Mouse (Mus musculus) spleen, postnatal 4 days (tissue): ENCODE measurements around the gene Mcm3ap.

Source experiments
- DNase-seq, 2 experiments: peaks; one replicate each; pipeline ENCODE4 v3.0.0; 2022; ENCODE audit warnings: low spot score in 2 of 2

Gene Mcm3ap

DNA sequence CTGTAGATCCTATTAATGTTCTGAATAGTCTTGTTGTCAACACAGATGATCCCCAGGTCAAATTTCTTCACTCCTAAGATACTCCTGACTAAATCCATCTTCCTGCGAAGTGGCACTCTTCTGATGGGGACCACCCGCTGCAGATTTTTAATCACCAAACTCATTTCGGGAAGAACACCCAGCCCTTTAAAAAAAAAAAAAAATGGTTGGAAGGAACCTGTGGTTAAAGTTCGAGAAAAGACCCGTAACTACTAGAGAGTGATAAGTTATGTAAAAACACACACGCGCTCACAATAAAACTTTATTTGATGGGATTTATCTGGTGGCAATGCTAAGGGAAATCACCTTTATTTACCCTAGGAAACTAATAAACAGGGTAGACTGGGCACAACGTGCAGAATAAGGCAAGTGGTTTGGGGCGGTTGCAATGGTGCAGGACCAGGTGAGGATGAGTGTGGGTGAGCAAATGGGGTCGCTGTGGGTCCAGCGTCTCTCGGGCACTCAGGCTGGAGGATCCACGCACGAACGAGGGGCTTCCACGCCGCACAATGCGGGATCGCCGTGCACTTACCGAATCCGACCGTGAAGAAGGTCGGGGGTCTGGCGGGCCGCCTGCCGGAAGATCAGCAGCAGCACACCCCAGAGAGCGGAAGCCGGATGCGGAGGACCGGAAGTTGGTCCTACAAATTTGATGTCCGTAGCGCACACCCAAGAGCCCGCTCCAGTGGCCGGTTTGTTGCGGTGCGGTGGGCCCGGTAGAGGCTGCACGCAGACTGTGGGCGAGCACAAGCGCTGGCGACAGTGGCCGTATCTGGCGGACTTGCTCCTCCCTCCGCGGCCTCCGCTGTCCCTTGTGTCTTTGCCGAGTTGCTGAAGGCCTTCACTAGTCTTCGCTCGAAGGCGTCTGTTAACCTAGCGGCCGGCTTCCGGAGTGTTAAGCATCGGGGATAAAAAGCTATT lies at the start of gene Mcm3ap, which contains the start of gene Ybey:
Gene Mcm3ap, plus strand, starts transcription at position 725 of the 960 bp plus-strand sequence.
Gene Ybey, minus strand, starts transcription at position 912 of the 960 bp plus-strand sequence.
- peak; percentile 84 to 93 for DNase-seq

DNA sequence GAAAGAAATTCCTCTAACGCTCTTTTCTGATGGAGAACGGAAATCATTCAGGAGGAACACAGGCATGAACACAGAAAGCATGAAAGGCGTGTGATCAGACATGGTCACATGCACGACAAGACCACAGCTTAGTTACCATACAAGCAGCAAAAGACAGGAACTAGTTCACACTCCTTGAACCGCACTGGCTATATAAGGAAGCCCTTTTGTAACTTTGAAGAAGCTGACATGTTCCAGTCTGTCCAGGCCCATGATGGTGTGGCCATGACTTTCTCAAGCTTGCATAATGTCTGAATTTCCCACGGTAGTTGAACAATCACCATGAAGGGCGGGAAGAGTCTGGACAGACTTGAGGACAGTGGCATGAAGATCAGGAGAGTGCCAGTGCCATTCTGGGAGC lies 43.1 kb upstream of the Mcm3ap start:
- DNase-seq = no peak

DNA sequence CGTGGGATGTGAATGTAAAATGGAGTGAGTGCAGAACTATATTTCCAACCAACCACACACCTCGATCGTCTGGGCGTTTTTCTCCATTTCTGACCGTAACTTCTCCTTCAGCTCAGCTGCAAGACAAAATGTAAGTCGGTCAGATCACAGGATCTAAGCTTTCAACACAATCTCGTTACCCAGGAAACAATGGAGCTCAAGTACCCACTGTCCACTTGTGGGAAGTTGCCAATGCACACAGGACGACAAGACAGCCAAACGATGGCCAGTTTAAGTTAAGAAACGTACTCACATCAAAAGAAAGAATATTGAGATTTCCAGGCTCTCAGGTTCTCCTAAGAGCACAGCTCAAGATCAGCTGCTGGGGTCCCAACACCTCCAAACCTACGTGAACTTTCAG lies 34.8 kb upstream of the Mcm3ap start:
- DNase-seq = no peak

DNA sequence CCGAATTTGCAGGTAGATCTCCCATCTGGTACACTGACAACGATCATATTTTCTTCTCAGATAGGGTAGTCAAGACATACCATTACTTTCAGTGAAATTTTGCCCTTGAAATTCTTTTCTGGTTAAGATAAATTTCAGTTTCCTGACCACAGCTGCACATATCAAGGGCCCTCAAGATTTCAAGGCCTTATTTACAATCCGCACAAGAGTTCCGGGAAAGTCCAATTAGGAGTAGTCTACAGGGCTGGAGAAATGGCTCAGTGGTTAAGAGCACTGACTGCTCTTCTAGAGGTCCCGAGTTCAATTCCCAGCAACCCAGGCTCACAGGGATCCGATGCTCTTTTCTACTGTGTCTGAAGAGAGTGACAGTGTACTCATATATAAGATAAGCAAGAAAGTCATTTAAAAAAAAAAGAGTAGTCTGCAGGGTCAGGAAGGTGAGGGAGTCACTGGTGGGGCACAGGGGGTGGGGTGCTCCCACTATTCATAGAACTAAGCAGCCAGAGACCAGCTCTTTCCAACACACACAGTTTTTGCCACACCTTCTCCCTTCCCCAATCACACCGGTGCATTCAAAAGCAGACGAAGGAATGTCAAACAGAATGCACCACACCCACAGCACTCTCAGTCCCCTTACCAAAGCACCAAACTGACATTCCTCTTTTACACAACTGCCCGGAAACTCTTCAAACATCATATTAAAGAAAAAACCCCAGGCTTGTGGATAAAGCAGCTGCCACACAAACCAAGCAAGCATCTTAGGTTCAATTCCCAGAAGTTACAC lies 29.4 kb upstream of the Mcm3ap start:
- DNase-seq = no peak

DNA sequence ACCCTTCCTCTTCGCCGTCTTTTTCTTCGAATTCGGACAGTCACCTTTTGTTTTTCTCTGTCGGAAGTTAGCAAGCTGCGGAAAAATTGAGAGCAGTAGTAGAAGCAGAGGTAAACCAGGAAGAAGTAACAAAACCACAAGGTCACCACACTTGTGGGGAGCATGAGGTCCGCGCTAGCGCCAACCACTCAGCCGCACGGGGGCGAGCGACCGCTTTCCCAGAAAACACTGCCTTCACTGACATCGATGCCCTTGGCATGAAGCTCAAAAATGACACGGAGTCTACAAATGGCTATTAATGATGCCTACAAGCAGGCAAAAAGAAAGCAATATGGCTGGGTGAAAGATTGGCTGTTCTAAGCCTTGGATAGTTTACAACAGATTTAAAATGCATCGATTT lies 28.4 kb upstream of the Mcm3ap start, which contains the start of gene AC141477.1:
Gene AC141477.1, minus strand, starts transcription at position 164 of the 400 bp plus-strand sequence.
- DNase-seq = no peak

DNA sequence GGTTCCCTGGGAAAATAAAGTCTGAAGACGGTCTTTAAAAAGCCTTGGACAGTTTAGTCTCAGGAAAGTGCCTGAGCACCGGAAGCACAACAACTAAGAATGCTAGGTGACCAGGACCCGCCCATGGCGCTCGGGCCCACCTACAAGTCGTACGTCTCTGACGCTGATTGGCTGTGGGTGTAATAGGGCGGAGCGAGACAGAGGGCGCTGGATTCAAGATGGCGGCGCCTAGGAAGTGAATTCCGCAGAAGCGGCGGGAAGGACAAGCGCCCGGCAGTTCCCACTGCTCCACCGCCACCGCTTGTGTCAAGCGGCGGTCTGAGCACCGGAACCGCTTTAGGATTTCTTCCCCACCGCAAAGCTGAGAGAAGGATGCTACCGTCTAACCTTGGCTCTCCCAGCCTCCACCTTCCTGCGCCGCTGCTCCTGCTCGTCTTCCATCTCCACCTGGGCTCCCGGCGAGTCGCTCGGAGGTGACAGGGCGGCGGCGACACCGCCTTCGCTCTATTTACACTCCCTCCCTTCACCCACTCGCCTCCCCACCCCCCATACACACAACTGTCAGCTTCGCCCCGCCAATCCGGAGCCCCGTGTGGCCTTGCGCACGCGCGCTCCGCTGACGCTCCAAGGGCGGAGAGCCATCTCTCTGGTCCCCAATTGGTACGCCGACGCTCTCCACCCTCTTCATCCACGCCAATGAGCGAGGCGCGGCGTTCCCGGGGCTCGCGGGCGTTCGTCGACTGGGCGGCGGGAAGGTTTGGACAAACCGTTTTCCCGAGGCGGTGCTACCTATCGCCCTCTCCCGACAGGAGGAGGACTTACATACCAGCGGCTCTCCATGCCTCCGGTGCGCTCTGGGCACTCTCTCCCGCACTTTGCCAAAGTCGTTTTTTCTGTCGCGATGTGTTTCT lies 26.3 kb upstream of the Mcm3ap start, which contains the start of gene Pcnt:
Gene Pcnt, minus strand, starts transcription at position 609 of the 911 bp plus-strand sequence.
- peak; percentile 96 to 97 for DNase-seq

DNA sequence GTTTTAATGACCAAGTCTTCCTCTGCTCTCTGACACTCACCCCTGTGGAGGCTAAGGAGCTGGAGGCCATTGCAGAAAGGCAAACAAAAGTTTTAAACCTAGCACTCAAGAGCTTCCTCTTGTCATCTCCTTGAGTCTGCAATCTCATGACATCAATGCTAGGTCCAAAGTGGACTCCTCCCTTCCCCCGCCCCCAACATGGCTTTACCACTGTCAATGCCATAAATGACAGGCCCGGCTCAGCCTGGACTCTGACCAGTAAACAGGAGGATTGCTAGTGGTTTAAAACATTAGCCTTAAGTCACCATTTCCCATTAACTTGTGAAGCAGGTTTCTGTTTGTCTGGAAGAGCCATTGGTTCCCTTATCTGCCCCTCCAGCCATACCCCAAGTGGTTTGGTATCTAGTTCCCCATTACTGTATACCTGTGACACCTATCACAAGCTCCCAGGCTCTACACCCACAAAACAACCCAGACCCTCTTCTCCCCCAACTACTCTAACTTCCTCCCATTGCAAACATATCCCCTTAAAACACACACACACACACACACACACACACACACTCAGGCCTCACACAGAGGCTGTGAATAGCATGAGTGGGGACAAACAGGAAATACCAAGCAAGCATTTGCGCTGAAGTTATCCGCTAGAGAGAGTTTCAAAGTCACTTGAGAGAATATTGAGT lies 22.6 kb upstream of the Mcm3ap start:
- DNase-seq = no peak

DNA sequence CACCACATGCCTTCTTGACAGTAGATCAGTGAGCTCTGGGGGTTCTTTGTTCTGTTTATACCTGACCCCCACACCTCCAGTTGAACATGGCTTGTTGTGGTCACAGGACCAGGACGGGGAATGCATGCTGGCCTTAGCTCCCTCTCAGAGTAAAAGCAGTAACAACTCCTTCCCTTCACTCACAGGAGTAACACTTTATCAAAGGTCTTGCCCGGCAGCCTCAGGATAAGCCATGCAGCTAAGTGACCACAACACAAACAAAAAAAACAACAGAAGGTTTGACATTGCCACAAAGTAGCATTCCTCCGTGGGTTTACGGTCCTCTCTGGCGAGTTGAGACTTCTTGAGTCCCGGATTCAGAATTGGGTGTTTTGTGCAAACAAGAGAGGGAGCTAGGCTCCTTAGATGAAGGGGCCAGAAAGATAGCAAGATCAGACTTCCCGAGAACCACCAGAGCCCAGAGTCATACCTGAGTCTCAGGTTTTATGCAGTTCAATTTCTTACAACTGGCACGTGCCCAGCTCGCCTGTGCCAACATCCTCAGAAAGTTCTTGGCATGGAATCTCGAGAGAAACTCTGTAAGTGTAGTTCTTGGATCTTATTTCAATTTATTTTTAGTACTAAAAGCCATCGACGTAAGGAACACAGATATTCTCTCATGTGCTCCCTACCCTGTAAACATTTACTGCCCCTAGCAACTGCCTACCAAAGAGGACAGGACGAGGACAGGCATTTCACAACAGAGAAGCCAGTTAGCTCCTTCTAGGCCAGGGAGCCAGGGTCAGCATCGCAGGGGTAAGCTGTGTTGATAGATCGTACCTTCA lies 21.1 kb upstream of the Mcm3ap start:
- DNase-seq = no peak

DNA sequence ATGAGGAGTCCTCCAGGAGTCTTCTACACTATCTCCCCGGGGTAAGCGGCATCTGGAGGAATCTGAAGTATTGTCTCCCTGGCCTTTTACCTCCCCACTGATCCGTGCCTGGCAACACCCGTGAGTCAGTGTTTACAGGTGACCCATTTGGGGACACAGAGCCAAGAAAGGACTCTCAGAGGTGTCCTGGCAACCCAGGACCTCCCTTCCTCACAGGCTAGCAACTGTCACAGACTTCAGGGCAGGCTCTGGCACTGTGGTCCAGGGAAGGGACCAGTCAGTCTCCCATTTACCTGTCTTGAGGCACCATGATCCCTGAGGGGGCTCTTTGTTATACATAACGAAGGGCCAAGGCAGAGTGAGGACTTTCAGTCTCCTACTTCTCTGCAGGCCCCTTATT lies 19.9 kb upstream of the Mcm3ap start, which contains the start of gene 2610028H24Rik:
Gene 2610028H24Rik, plus strand, starts transcription at position 231 of the 400 bp plus-strand sequence.
- DNase-seq = no peak

DNA sequence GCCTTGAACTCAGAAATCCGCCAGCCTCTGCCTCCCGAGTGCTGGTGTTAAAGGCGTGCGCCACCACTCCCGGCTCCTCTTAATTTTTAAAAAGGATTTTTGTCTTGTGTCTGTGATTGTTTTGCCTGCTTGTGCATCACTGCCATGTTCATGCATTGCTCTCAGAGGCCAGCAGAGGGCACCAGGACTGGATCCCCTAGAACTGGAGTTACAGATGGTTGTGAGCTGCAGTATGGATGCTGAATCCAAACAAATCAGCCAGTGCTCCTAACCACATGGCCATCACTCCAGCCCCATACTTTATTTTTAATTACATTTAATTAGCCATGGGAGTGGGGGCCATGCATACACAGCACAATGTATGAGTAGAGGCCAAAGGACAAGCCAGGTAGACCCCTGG lies 13.4 kb upstream of the Mcm3ap start:
- DNase-seq = peak in 1 of 2 experiments; percentile 71

DNA sequence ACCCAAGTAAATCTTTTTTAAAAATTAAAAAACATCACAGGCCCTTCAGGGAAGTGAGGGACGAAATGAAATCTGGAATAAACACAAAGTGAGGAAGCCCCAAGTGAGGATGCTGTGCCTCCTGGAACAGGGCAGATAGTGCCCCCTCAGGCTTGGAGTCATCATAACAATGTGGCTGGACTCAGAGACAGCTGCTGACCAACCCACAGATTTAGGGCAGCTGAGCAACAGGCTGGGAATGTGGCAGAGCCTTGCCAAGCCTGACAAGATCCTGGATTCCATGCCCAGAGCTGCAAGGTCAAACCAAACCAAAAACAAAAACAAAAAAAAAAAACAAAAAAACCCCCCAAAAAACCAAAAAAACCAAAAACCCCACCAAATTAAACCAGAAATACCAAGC lies 7.5 kb upstream of the Mcm3ap start:
- DNase-seq = no peak

DNA sequence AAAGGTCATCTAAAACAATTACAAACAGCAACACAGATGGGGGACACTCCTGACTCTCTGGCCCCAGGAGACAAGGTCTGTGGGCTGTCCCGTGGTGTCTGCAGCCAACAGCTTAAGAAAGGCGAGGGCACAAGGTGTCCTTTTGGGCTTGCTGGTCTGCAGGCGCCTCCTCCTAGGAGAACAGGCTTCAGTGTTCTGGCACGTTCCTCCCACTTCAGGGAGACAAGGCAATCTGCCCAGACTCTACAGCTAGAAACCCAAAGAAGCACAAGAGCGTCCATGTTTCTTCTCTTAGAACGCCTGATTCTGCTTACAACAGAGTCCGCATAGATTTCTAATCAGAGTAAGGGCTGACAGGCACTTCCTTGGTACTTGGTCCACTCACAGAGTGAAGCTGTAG lies 6.4 kb upstream of the Mcm3ap start:
- no peak for DNase-seq

DNA sequence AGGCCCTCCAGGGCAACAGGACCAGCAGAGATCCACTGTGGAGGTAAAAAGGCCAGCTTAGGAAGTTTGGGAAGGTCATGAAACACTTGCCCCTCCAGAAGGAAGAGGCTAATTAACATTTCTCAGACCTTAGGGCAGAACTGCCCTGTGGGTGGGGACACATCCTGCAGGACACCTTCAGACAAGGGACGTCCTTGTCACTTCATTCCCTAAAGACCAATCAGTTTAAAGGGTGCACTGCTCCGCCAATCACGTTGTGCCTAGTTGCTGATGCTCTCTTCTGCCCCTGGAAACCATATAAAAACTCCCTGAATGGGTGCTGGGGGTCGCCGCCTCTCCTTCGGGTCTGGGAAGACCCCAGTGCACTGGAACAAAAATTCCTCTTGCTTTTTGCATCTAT lies 6.0 kb upstream of the Mcm3ap start:
- DNase-seq = no peak

DNA sequence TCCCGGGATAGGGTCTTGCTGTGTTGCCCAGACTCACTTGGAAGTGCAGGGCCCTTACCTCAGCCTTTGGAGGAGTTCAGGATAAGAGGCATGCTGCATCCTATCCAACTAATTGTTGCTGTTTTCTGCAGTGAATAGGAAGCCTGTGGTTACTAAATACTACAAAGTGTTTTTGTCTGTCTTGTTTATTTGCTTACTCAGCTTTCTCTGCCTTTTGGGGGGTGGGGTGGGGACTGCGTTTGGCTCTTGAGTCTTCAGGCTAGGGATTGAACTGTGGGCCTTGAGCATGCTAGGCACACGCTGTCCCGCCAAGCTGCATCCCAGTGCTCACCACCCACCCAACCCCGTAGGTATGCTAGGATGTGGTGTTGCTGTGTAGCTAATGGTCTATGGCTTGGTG lies 5.0 kb downstream of the Mcm3ap start:
- DNase-seq = no peak

DNA sequence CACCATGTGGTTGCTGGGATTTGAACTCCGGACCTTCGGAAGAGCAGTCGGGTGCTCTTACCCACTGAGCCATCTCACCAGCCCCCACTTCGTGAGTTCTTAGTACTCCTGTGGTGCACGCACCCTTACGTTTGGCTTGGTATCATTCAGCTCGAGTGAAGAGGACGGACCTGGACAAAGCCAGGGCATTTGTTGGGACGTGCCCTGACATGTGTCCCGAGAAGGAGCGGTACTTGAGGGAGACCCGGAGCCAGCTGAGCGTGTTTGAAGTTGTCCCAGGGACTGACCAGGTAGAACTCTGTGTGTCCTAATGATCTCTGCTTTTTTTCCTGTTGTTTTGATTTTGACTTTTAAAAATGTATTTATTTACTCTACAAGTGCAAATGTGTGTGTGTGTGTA lies 12.1 kb downstream of the Mcm3ap start:
- no peak for DNase-seq

DNA sequence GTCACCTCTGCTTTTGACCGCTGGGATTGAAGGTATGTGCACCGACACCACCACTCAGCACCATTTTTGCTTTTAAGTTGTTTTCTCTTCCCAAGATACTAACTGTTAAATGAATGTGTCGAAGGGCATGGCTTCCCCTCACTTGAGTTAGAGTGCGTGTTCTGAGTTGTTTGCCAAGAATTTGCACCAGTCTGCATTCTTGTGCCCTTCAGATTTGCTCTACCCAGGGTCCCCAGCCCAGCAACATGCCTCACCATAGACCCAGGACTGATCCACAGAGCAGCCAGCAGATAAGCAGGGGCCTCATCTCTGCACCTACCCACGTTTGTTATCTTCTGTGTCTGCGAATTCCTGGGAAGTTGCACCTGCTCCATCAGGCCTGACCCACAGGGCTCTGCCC lies 12.8 kb downstream of the Mcm3ap start:
- DNase-seq = no peak

DNA sequence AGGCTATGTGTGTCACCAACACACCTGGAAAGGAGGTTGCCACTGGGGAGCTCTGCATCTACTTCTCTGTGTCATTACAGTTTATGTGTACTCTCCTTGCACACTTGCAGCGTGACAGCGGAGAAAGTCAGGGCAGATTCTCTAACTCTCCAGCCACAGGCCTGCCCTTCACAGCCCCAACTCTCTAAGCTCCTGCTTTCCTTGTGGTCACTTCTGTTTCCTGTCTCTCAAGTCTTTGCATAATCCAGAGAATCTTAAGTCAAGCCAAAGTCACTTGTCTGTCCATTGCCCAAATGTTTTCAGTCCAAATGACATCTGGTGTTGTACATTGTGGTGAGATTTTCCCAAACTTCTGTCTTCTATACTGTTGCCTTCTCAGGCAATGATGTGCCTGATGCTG lies 17.6 kb downstream of the Mcm3ap start:
- DNase-seq = no peak

DNA sequence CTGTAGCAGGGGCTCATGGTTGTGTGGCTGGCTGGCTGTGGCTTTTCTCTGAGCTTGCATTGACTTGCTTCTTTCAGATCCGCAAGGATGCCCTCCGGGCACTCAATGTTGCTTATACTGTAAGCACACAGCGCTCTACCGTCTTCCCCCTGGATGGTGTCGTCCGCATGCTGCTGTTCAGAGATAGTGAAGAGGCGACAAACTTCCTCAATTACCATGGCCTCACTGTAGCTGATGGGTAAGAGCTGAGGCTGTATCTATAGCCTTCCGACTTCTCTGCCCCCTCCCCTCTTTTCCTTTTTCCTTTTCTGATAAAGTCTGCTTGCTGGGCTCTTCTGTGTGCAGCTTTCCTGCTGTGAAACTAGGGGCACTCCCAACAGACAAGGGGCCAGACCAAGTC lies 19.5 kb downstream of the Mcm3ap start:
- DNase-seq = no peak

DNA sequence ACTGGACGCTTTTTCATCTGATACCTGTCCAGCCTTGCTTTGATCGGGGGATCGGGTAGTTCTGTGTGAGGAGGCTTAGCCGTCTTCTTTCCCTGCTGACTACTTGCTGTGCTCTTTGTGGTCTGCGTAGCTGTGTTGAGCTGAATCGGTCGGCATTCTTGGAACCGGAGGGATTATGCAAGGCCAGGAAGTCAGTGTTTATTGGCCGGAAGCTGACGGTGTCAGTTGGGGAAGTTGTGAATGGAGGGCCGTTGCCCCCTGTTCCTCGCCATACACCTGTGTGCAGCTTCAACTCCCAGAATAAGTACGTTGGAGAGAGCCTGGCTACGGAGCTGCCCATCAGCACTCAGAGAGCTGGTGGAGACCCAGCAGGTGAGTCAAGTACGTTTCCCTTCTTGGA lies 20.5 kb downstream of the Mcm3ap start:
- no peak for DNase-seq

DNA sequence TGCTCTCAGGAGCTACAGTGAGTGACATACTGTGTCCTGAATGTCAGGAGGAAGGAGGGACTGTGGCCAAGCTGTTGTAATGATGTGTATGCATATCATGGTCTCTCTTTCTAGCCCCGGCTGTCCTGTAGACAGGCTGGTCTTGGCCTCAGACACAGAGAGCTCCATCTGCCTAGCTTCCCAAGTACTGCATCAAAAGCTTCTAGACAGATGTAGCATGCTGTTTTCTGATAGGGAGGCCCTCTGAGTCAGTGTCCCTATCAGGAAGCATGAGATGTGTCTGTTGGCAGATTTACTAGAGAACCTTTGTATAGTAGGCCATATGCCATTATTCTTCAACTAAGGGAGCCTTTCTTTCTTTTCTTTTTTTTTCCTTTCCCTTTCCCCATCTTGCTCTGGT lies 24.8 kb downstream of the Mcm3ap start:
- no peak for DNase-seq
